Mouse (Mus musculus) urinary bladder, adult 18-20 months (tissue): ENCODE results near the gene Otud6a.
"Not testable (repeated sequence)": the region's sequence is repeated elsewhere in the genome, so short reads cannot be mapped to it uniquely, and the experiment has no call there.

Experiments
- DNase-seq, 2 experiments: peaks; one replicate each; pipeline ENCODE4 v3.0.0; 2022; ENCODE audit warnings: low spot score in 2 of 2, mixed read lengths in 2 of 2

Otud6a gene

GRCm38 (mm10) chrX:100428693-100429092 lies at the start of gene Otud6a:
Gene Otud6a (plus strand): TSS chrX:100429013.
- DNase-seq, result no peak

- no peak for DNase-seq
Observed at GRCm38 (mm10) chrX:100389887-100390286, 38.9 kb upstream of the Otud6a start.

- peak in 1 of 2 experiments; percentile 1 for DNase-seq
Observed at GRCm38 (mm10) chrX:100392304-100392703, 36.5 kb upstream of the Otud6a start.

GRCm38 (mm10) chrX:100394223-100394861 lies 34.5 kb upstream of the Otud6a start:
- DNase-seq, result no peak

- DNase-seq, result peak in 1 of 2 experiments; percentile 1
Observed at GRCm38 (mm10) chrX:100395026-100395425, 33.8 kb upstream of the Otud6a start.

- DNase-seq, result no peak
Observed at GRCm38 (mm10) chrX:100400900-100401299, 27.9 kb upstream of the Otud6a start.

GRCm38 (mm10) chrX:100401657-100402056 lies 27.2 kb upstream of the Otud6a start:
- no peak for DNase-seq

- DNase-seq, result no peak
Observed at GRCm38 (mm10) chrX:100409245-100409644, 19.6 kb upstream of the Otud6a start.

- no peak for DNase-seq
Observed at GRCm38 (mm10) chrX:100432311-100432710, 3.5 kb downstream of the Otud6a start.

- DNase-seq, result not testable (repeated sequence)
Observed at GRCm38 (mm10) chrX:100442617-100443016, 13.8 kb downstream of the Otud6a start, which contains the start of gene Awat2. Gene Awat2 (minus strand): TSS chrX:100442717.

- no peak for DNase-seq
Observed at GRCm38 (mm10) chrX:100443532-100443931, 14.7 kb downstream of the Otud6a start.

GRCm38 (mm10) chrX:100468047-100468446 lies 39.2 kb downstream of the Otud6a start:
- no peak for DNase-seq

GRCm38 (mm10) chrX:100470126-100470525 lies 41.3 kb downstream of the Otud6a start:
- DNase-seq, result no peak

- DNase-seq, result no peak
Observed at GRCm38 (mm10) chrX:100471491-100471890, 42.7 kb downstream of the Otud6a start.

GRCm38 (mm10) chrX:100475569-100476223 lies 46.9 kb downstream of the Otud6a start:
- no peak for DNase-seq
